Mouse (Mus musculus) duodenum, adult 2 months (tissue): ENCODE measurements around the gene Spry1. TPM values are rescaled to one million over a fixed set of nuclear protein-coding genes. Genes with fewer than 3 reads are reported as not detected.

ENCODE experiments used
- polyA plus RNA-seq: library from polyadenylated mRNA; depleted of rRNA; stranded (reverse); fragments of >200 nt; gene quantifications from 2 replicates; pipeline ENCODE4 v1.2.3, GENCODE M21; 2012; ENCODE audit warnings: low replicate concordance; rRNA removed

Gene Spry1
- polyA plus RNA-seq: 11.3 and 11.8 TPM in 2 replicates

GRCm38 (mm10) chr3:37639690-37640089 lies at the start of gene Spry1:
Spry1 (plus strand) TSS chr3:37639947.

Other genes with a start within 250 kb of the Spry1 start
- gene Spata5, start 220.1 kb upstream of the Spry1 start, polyA plus RNA-seq: 0.25 and 0.33 TPM in 2 replicates
- 20.9 and 22.0 TPM in 2 replicates for gene Nudt6, start 219.7 kb upstream of the Spry1 start, polyA plus RNA-seq
- 1.6 and 2.3 TPM in 2 replicates for gene Gm5148, start 84.5 kb downstream of the Spry1 start, polyA plus RNA-seq